Mouse (Mus musculus) forebrain, embryonic 10.5 days (tissue): Measurements from ENCODE around the gene Tmppe. TPM values are rescaled to one million over a fixed set of nuclear protein-coding genes. Genes with fewer than 3 reads are reported as not detected.
"Not testable (repeated sequence)": the region's sequence is repeated elsewhere in the genome, so short reads cannot be mapped to it uniquely, and the experiment has no call there.

Experiments used
- DNase-seq: peaks from one replicate; pipeline ENCODE4 v3.0.0-alpha.2; 2017; ENCODE audit warnings: low spot score; ENCODE audit errors: extremely low spot score
- H3K27ac ChIP-seq: fragments of 300-500 bp; sonication (generic); 2 replicates; pipeline ENCODE4 v1.5.1; 2016; ENCODE audit warnings: mild to moderate bottlenecking
- H3K27me3 ChIP-seq: fragments of 300-500 bp; sonication (generic); 2 replicates; pipeline ENCODE4 v1.6.1; 2016; ENCODE audit warnings: mild to moderate bottlenecking; ENCODE audit not compliant: poor library complexity, severe bottlenecking
- H3K36me3 ChIP-seq: fragments of 300-500 bp; sonication (generic); replicated peaks from 2 replicates; pipeline ENCODE4 v1.6.1; 2016; ENCODE audit warnings: mild to moderate bottlenecking, moderate library complexity
- H3K4me1 ChIP-seq: fragments of 300-500 bp; sonication (generic); 2 replicates; pipeline ENCODE4 v1.6.1; 2016
- H3K4me3 ChIP-seq: fragments of 300-500 bp; sonication (generic); 2 replicates; pipeline ENCODE4 v1.5.1; 2016; ENCODE audit warnings: mild to moderate bottlenecking, moderate library complexity
- H3K9me3 ChIP-seq: fragments of 300-500 bp; sonication (generic); 2 replicates; pipeline ENCODE4 v1.6.1; 2016; ENCODE audit warnings: mild to moderate bottlenecking, moderate library complexity
- WGBS: fragments of 180-500 bp; shearing (Covaris S2); methylation state at CpG from one replicate; pipeline ENCODE4 v1.1.7; 2016; 5-methylcytosine and 5-hydroxymethylcytosine counted together
- polyA plus RNA-seq: library from polyadenylated mRNA; unstranded; fragments of >200 nt; fragmentation: Nextera tagmentation; extraction: Ambion mirVana; gene quantifications from 2 replicates; pipeline ENCODE4 v1.2.1, GENCODE M21; 2016

Gene Tmppe
- polyA plus RNA-seq: 10.1 and 10.7 TPM in 2 replicates

- peak within 1 kb of the TSS; percentile 75 for H3K4me3 ChIP-seq
- no peaks in the 10 kb centered on the region for H3K27me3 ChIP-seq
- peak; percentile 95 for DNase-seq
- H3K4me1 ChIP-seq: peaks cover 14% of the 10 kb centered on the region
- peak within 1 kb of the TSS; percentile 89 for H3K27ac ChIP-seq
- WGBS: under 1% methylated on average over 73 of the region's 73 CpGs
- peaks cover 27% of the 10 kb centered on the region for H3K36me3 ChIP-seq
- H3K9me3 ChIP-seq: peaks cover 22% of the 10 kb centered on the region
These were observed at the start of gene Tmppe, which contains the start of gene Glb1 for GRCm38 (mm10) chr9:114400949-114401684. Gene Tmppe (plus strand): TSS chr9:114401105. Gene Glb1 (plus strand): TSS chr9:114401076.

GRCm38 (mm10) chr9:114367783-114368470, 33.0 kb upstream of the Tmppe start:
- 2% methylated on average over 48 of the region's 48 CpGs for WGBS
- Histone ChIP-seq H3K36me3 (no peaks in the 10 kb centered on the region), H3K27me3 (peaks cover 34% of the 10 kb centered on the region), H3K4me3 (peak overlapping the region; percentile 62), H3K9me3 (no peaks in the 10 kb centered on the region), H3K4me1 (peaks cover 11% of the 10 kb centered on the region), H3K27ac (peak overlapping the region; percentile 81)
- DNase-seq: peak; percentile 60

- 12% methylated on average over 12 of the region's 12 CpGs for WGBS
- Histone ChIP-seq H3K27me3 (peaks cover 34% of the 10 kb centered on the region), H3K9me3 (no peaks in the 10 kb centered on the region), H3K4me1 (peaks cover 11% of the 10 kb centered on the region), H3K4me3 (peak overlapping the region; percentile 62), H3K36me3 (no peaks in the 10 kb centered on the region), H3K27ac (peak overlapping the region; percentile 81)
- no peak for DNase-seq
These were observed 32.4 kb upstream of the Tmppe start for GRCm38 (mm10) chr9:114368471-114368858.

- not testable (repeated sequence) for H3K9me3 ChIP-seq, DNase-seq, H3K4me3 ChIP-seq, H3K36me3 ChIP-seq, H3K27ac ChIP-seq
- WGBS: 62% methylated on average over 5 of the region's 5 CpGs
- H3K27me3 ChIP-seq: peaks cover 34% of the 10 kb centered on the region
- H3K4me1 ChIP-seq: peaks cover 11% of the 10 kb centered on the region
These were observed 31.5 kb upstream of the Tmppe start for GRCm38 (mm10) chr9:114369389-114369788.

GRCm38 (mm10) chr9:114371717-114372116, 29.2 kb upstream of the Tmppe start:
- not testable (repeated sequence) for DNase-seq
- 34% methylated on average over 5 of the region's 5 CpGs for WGBS

GRCm38 (mm10) chr9:114375276-114375962, 25.5 kb upstream of the Tmppe start:
- no peak overlapping the region for H3K27ac ChIP-seq
- no peak for DNase-seq
- H3K4me1 ChIP-seq: no peaks in the 10 kb centered on the region
- WGBS: 92% methylated on average over 10 of the region's 10 CpGs
- peaks cover 15% of the 10 kb centered on the region; the same call in 1 of the 2 replicates for H3K36me3 ChIP-seq
- no peak overlapping the region for H3K4me3 ChIP-seq
- no peaks in the 10 kb centered on the region for H3K27me3 ChIP-seq
- no peaks in the 10 kb centered on the region for H3K9me3 ChIP-seq

More at GRCm38 (mm10) chr9:114371717-114372116, 29.2 kb upstream of the Tmppe start:
- H3K36me3 ChIP-seq, H3K27ac ChIP-seq, H3K4me3 ChIP-seq, H3K9me3 ChIP-seq: not testable (repeated sequence)
- H3K4me1 ChIP-seq: peaks cover 11% of the 10 kb centered on the region
- peaks cover 26% of the 10 kb centered on the region for H3K27me3 ChIP-seq

GRCm38 (mm10) chr9:114377168-114377567, 23.7 kb upstream of the Tmppe start:
- Histone ChIP-seq H3K4me1 (no peaks in the 10 kb centered on the region), H3K36me3 (peaks cover 15% of the 10 kb centered on the region; the same call in 1 of the 2 replicates), H3K4me3 (no peak overlapping the region), H3K9me3 (no peaks in the 10 kb centered on the region), H3K27ac (no peak overlapping the region), H3K27me3 (no peaks in the 10 kb centered on the region)
- no peak for DNase-seq
- 99% methylated on average over 10 of the region's 10 CpGs for WGBS

GRCm38 (mm10) chr9:114379871-114380270, 21.0 kb upstream of the Tmppe start:
- no peaks in the 10 kb centered on the region for H3K9me3 ChIP-seq
- H3K27me3 ChIP-seq: no peaks in the 10 kb centered on the region
- peaks cover 15% of the 10 kb centered on the region; the same call in 1 of the 2 replicates for H3K36me3 ChIP-seq
- no peak overlapping the region for H3K27ac ChIP-seq
- 90% methylated on average over 12 of the region's 12 CpGs for WGBS
- H3K4me3 ChIP-seq: no peak overlapping the region
- DNase-seq: no peak
- H3K4me1 ChIP-seq: no peaks in the 10 kb centered on the region

- H3K27ac ChIP-seq: no peak overlapping the region
- H3K36me3 ChIP-seq: peaks cover 15% of the 10 kb centered on the region; the same call in 1 of the 2 replicates
- WGBS: 70% methylated on average over 17 of the region's 17 CpGs
- no peaks in the 10 kb centered on the region for H3K9me3 ChIP-seq
- H3K27me3 ChIP-seq: no peaks in the 10 kb centered on the region
- no peaks in the 10 kb centered on the region for H3K4me1 ChIP-seq
- no peak overlapping the region for H3K4me3 ChIP-seq
- DNase-seq: peak; percentile 37
These were observed 19.8 kb upstream of the Tmppe start for GRCm38 (mm10) chr9:114380881-114381733.

- peaks cover 11% of the 10 kb centered on the region; the same call in 1 of the 2 replicates for H3K36me3 ChIP-seq
- no peak for DNase-seq
- H3K9me3 ChIP-seq: no peaks in the 10 kb centered on the region
- H3K27ac ChIP-seq: no peak overlapping the region
- no peaks in the 10 kb centered on the region for H3K4me1 ChIP-seq
- H3K27me3 ChIP-seq: no peaks in the 10 kb centered on the region
- 91% methylated on average over 17 of the region's 17 CpGs for WGBS
- no peak overlapping the region for H3K4me3 ChIP-seq
These were observed 17.8 kb upstream of the Tmppe start for GRCm38 (mm10) chr9:114382936-114383710.

- WGBS: 90% methylated on average over 24 of the region's 24 CpGs
- H3K27me3 ChIP-seq: no peaks in the 10 kb centered on the region
- DNase-seq: no peak
- peaks cover 7% of the 10 kb centered on the region; the same call in 1 of the 2 replicates for H3K36me3 ChIP-seq
- H3K4me1 ChIP-seq: peaks cover under 1% of the 10 kb centered on the region
- no peak overlapping the region for H3K27ac ChIP-seq
- no peaks in the 10 kb centered on the region for H3K9me3 ChIP-seq
- H3K4me3 ChIP-seq: no peak overlapping the region
These were observed 16.2 kb upstream of the Tmppe start for GRCm38 (mm10) chr9:114384691-114385090.
